In the genomic region with DNA sequence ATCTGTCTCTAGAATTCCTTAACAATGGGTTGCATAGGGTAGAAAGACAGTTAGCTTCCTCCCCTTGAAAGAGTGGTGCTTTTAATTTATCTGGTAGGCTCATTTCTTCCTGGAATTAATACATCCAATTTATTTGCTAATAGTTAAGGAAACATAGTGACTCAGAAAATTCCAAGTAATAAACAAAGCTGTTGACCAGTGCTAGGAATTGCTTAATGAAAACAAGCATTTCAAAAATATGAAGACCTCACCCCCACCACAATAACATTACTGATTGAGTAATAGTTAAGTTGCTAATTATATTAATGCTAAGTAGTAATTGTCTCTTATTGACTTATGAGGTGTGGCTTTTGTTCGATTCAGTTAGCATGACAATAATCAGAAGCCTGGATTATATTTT, we compare ENCODE assay signal across 19 mouse cellular contexts.
DNase-seq lines count a peak whose midpoint lies in the region; ATAC-seq and TF ChIP-seq lines count a peak whose summit lies in the region.
"Had no signal": no experiment of that assay in that cellular context is flagged by ENCODE, and none has a peak within 500 bp of the region (broad histone marks: within the 10 kb centered on the region; RNA-seq: fewer than 3 reads in every experiment).

No protein-coding gene starts in this region.

- H3K9ac ChIP-seq in lung, postnatal 0 days (replicated peaks; ENCODE audit: low read depth) = no peak overlapping the region
- H3K9ac ChIP-seq in midbrain, embryonic 11.5 days (ENCODE audit: low read length) = no peak overlapping the region
- H3K9ac ChIP-seq in midbrain, postnatal 0 days (replicated peaks; ENCODE audit: low read length, poor library complexity, severe bottlenecking) = no peak overlapping the region

- no peaks in the 10 kb centered on the region for H3K9me3 ChIP-seq in lung, postnatal 0 days (ENCODE audit: low read length)
- no peaks in the 10 kb centered on the region for H3K9me3 ChIP-seq in midbrain, embryonic 11.5 days (ENCODE audit: control insufficient read depth, low read length)
- H3K9me3 ChIP-seq in midbrain, postnatal 0 days (ENCODE audit: low read length) = no peaks in the 10 kb centered on the region

- H3K4me3 ChIP-seq in lung, postnatal 0 days (ENCODE audit: low read depth, low read length) = no peak overlapping the region
- H3K4me3 ChIP-seq in lung, adult 2 months (replicated peaks; ENCODE audit: extremely low read depth, low read depth, low read length) = no peak overlapping the region
- H3K4me3 ChIP-seq in midbrain, embryonic 11.5 days (ENCODE audit: low read depth, low read length) = no peak overlapping the region
- H3K4me3 ChIP-seq in midbrain, postnatal 0 days (ENCODE audit: low read depth, low read length) = no peak overlapping the region

- H3K27me3 ChIP-seq in lung, postnatal 0 days (replicated peaks; ENCODE audit: insufficient read depth, low read length) = no peaks in the 10 kb centered on the region
- H3K27me3 ChIP-seq in midbrain, embryonic 11.5 days (ENCODE audit: control insufficient read depth, insufficient read depth, low read length) = no peaks in the 10 kb centered on the region
- H3K27me3 ChIP-seq in midbrain, postnatal 0 days (ENCODE audit: insufficient read depth, low read length) = no peaks in the 10 kb centered on the region
- H3K27me3 ChIP-seq: CH12.LX, Patski had no signal

- H3K4me2 ChIP-seq in lung, postnatal 0 days (replicated peaks; ENCODE audit: low read depth, low read length) = no peak overlapping the region
- H3K4me2 ChIP-seq in midbrain, embryonic 11.5 days = no peak overlapping the region
- no peak overlapping the region for H3K4me2 ChIP-seq in midbrain, postnatal 0 days (ENCODE audit: low read depth, low read length, poor library complexity, severe bottlenecking)

- H3K36me3 ChIP-seq in lung, postnatal 0 days (ENCODE audit: insufficient read depth, low read length) = no peaks in the 10 kb centered on the region
- no peaks in the 10 kb centered on the region for H3K36me3 ChIP-seq in midbrain, embryonic 11.5 days (ENCODE audit: control insufficient read depth, insufficient read depth, low read length)
- H3K36me3 ChIP-seq in midbrain, postnatal 0 days (ENCODE audit: insufficient read depth, low read length) = no peaks in the 10 kb centered on the region
- H3K36me3 ChIP-seq: G1E had no signal

- TF ChIP-seq EP300 in lung, postnatal 0 days (IDR thresholded peaks at IDR 0.05) = no peak

- 0 out of 2 replicates have a peak overlapping the region, but pooled peaks have one; percentile 9 for H3K27ac ChIP-seq in lung, postnatal 0 days (ENCODE audit: low read length)
- H3K27ac ChIP-seq in midbrain, embryonic 11.5 days (ENCODE audit: low read depth, low read length) = no peak overlapping the region
- H3K27ac ChIP-seq in midbrain, postnatal 0 days (ENCODE audit: low read depth, low read length) = no peak overlapping the region

- ATAC-seq in lung, postnatal 0 days = 0 out of 2 replicates have a peak, but pooled peaks have one; percentile 6
- ATAC-seq in midbrain, embryonic 11.5 days (ENCODE audit: low FRiP score) = no peak
- no peak for ATAC-seq in midbrain, postnatal 0 days (ENCODE audit: low FRiP score)
- ATAC-seq: activated CD4-positive, CD25-positive, alpha-beta regulatory T cell, adult 4 months; CD4-positive, CD25-positive, alpha-beta regulatory T cell, adult 4 months had no signal

- WGBS in lung, postnatal 0 days = 67% methylated on average over 1 of the region's 1 CpGs
- 65% methylated on average over 1 of the region's 1 CpGs for WGBS in lung, adult 2 months
- WGBS in midbrain, embryonic 11.5 days = 88% methylated on average over 1 of the region's 1 CpGs
- WGBS in midbrain, postnatal 0 days = 65% methylated on average over 1 of the region's 1 CpGs

- no peak for TF ChIP-seq POLR2A in lung, adult 2 months (IDR thresholded peaks at IDR 0.05; ENCODE audit: borderline replicate concordance, extremely low read depth, low read depth, low read length)

- peak; percentile 64 for DNase-seq in lung, postnatal 0 days (ENCODE audit: low spot score)
- DNase-seq in lung, adult 2 months = no peak
- DNase-seq in midbrain, embryonic 11.5 days (ENCODE audit: low spot score, missing footprints) = peak; percentile 53
- no peak for DNase-seq in midbrain, postnatal 0 days (ENCODE audit: low spot score)
- DNase-seq: adrenal gland, adult 2 months; adrenal gland, adult 8-10 months; adrenal gland, postnatal 10 days; adrenal gland, postnatal 14 days; adrenal gland, postnatal 25 days; adrenal gland, postnatal 36 days; B cell, adult 2 months; cerebellum, adult 11 months; cerebellum, adult 11-12 months; cerebellum, adult 18-20 months had no signal

- no peak for TF ChIP-seq CTCF in lung, postnatal 0 days (IDR thresholded peaks at IDR 0.05)
- no peak for TF ChIP-seq CTCF in lung, adult 2 months (IDR thresholded peaks at IDR 0.05; ENCODE audit: insufficient read depth, low read length)
- no peak for TF ChIP-seq CTCF in midbrain, postnatal 0 days (IDR thresholded peaks at IDR 0.05)

- H3K4me1 ChIP-seq in lung, postnatal 0 days (ENCODE audit: insufficient read depth, low read depth, low read length) = no peaks in the 10 kb centered on the region
- H3K4me1 ChIP-seq in lung, adult 2 months (ENCODE audit: control insufficient read depth, insufficient read depth, low read length) = no peaks in the 10 kb centered on the region
- H3K4me1 ChIP-seq in midbrain, embryonic 11.5 days (ENCODE audit: control insufficient read depth, insufficient read depth, low read length) = no peaks in the 10 kb centered on the region
- H3K4me1 ChIP-seq in midbrain, postnatal 0 days (ENCODE audit: insufficient read depth, low read length) = no peaks in the 10 kb centered on the region

Comparison
In these comparisons a context has a peak if more than half of its experiments do, and no peak if none do; other contexts are left out.
1. DNase-seq: peak in lung, postnatal 0 days (single experiment) and midbrain, embryonic 11.5 days (single experiment); none in lung, adult 2 months (single experiment) and midbrain, postnatal 0 days (single experiment).